Mouse (Mus musculus): ENCODE measurements at regions not wholly inside any gene's neighbourhood (a gene's known extent, or its start where the extent isn't known, plus 50 kb on each side); places are given as distances from the start of the nearest gene placed in this dataset.

- no peak for DNase-seq (ENCODE audit: low read depth, low spot score)
Measured at GRCm38 (mm10) chr14:46082646-46083045, 296.6 kb upstream of the Gm15217 start.

- no peak for DNase-seq (ENCODE audit: low read depth, low spot score)
Measured at GRCm38 (mm10) chr14:46088968-46089691, 290.1 kb upstream of the Gm15217 start.

- no peak for DNase-seq (ENCODE audit: low read depth, low spot score)
Measured at GRCm38 (mm10) chr14:46115950-46116349, 263.3 kb upstream of the Gm15217 start.

DNA sequence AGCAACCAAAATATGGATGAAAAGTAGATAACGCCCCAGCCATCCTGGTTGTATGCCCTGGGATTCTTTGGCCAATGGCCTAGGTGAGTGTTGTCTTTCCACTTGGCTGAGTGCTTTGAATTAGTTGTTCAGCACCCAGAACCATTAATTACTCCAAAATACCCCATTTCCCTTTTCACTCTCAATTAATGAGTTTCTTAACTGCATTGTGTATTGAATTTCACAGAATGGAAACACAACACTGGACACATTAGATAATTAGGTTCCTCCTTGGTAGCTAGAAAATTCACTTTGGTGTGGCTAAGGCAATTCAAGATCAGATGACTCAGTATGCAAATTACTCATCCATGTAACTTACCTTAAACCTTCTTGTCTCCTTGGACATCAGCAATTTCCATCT, 252.7 kb upstream of the Gm15217 start:
- DNase-seq (ENCODE audit: low read depth, low spot score), result no peak

DNA sequence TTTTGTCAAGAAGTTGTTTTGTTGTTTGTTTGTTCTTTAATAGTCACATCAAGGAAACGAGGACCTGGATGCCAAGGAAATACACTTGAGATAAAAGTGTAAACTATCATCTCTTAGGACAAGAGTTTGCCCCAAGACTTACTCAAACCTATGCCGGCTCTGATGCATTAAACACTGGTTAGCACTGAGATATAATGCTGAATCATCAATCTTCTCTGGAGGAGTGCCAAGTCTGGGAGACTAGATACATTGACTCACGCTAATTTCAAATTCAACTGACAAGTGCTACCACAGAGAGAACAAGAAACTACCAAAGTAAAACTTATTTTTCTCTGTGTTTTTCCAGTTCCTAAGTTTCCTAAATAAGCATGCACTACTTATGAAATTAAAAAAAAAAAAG, 249.5 kb upstream of the Gm15217 start:
- DNase-seq (ENCODE audit: low read depth, low spot score), result no peak

DNA sequence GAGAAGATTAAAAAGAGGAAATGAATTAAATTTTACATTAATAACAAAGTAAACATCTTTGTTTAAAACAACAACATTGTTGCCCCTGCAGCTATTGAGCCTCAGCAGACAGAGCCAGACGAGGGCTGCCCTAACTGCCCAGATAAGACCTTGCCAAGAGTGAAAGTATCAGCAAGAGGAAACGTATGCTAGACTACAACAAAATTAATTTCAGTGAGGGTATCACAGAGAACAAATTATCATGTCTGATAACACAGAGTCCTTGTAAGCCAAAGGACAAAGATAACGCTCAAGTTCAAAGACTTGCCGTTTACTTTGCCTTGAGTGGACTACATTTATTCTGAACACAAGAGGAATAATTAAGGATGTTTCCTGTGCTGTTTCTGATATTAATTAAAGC, 235.0 kb upstream of the Gm15217 start:
- DNase-seq (ENCODE audit: low read depth, low spot score), result no peak

DNA sequence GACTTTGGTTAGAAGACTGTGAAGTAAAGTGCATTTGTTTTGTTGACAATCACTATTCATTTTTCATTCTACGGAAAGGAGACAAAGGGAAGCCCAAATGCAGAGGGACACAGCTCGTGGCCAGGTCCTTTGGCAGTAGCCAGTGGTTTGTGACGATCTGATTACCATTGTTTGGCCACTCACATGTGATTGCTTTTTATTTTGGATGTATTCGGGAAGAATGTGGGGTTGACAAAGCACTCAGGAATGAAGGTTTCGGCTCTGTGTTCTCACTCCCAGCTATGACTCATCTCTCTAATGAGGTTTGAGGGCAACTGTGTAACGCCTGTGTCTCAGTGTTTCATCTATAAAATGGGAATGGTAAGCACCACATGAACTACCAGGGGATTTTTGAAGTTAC, 234.5 kb upstream of the Gm15217 start:
- no peak for DNase-seq (ENCODE audit: low read depth, low spot score)

DNA sequence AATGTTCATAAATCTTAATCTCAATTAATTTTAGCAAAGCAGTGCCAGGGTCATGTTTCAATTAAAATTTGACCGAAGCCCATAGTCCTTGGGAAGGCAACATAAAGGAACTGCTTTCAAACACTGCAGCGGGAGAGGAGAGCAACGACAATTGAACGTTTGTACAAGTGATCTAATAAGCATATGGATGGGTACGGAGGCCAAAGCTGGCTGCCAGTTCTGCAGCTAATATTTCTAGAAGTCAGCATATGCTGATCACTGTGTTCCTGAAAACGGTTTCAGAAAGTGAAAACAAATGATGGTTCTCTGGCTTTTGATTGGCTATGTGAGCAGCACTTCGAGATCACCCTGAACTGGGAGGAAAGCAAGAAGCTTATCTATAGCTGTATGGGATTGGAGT, 233.6 kb upstream of the Gm15217 start:
- DNase-seq (ENCODE audit: low read depth, low spot score), result no peak

- DNase-seq (ENCODE audit: low read depth, low spot score), result no peak
Measured at GRCm38 (mm10) chr14:46149073-46149661, 230.0 kb upstream of the Gm15217 start.

- no peak for DNase-seq (ENCODE audit: low read depth, low spot score)
Measured at GRCm38 (mm10) chr14:46158741-46159140, 220.5 kb upstream of the Gm15217 start.

DNA sequence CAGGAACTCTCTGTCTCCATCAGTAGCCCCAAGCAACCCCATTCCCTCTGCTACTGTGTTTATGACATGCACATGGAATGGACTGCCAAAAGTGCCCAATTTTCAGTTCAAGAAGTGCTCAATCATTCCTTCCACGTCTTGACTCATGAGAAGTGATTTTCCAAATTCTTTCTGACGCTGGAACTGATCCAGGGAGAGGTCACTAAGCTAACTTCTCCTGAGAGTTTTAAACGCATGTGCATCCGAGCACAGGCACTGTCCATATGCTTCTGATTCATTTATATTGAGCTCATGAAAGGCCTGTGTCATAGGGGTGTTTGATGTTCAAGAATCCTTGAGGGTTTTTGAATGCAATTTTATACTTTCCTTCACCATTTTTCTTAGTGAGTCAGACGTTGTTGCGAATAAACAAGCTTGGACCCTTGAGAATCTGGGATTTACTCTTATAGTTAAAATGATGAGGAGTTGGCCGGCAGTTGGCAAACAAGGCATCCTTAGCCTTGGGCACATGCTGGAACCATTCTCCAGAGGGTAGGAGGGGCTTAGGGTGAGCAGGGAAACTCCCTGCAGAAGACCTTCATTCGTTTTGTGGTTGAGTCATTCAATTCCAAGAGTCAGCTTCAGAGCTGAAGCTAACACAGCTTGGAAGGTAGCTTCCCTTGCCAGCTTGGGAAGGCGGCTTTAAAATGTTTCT, 206.9 kb upstream of the Gm15217 start:
- no peak for DNase-seq (ENCODE audit: low read depth, low spot score)

GRCm38 (mm10) chr14:46172875-46173324, 206.3 kb upstream of the Gm15217 start:
- no peak for DNase-seq (ENCODE audit: low read depth, low spot score)

GRCm38 (mm10) chr14:46174386-46174785, 204.8 kb upstream of the Gm15217 start:
- no peak for DNase-seq (ENCODE audit: low read depth, low spot score)

GRCm38 (mm10) chr14:46175291-46176216, 203.7 kb upstream of the Gm15217 start:
- no peak for DNase-seq (ENCODE audit: low read depth, low spot score)

GRCm38 (mm10) chr14:46179024-46179423, 200.2 kb upstream of the Gm15217 start:
- DNase-seq (ENCODE audit: low read depth, low spot score), result no peak

DNA sequence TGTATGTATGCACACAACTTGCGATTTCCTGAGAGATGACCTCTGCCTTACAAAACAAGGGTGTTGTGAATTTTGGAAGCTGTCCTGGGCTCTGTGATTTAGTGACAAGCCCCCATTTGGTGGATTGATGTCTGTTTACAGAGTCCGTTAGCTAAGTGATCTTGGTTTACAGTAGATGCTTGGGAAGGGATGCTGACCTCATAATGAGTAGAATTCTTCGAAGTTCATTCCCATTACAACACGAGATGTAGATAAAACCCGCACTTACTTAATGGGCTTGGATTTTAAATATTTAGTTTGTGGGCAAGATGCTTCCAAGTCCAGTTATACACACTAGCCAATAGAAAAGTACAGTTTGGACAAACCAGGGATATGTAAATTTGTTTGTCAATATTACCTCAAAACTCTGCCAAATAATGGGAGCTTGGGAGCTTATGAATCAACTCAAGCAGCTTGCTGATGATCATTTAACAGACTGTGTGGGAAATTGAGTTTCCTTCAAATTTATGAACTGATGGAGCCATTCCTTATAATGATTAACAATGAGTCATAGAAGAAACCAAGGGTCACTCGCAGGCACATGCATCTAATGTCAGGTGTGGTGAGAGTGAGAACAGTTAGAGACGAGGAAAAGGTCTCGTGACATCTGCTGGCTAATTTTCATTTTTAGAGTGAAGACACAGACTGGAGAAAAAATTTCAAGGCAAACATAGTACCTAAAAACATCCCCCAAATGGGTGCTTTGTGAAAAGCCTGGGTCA, 187.4 kb upstream of the Gm15217 start:
- no peak for DNase-seq (ENCODE audit: low read depth, low spot score)

DNA sequence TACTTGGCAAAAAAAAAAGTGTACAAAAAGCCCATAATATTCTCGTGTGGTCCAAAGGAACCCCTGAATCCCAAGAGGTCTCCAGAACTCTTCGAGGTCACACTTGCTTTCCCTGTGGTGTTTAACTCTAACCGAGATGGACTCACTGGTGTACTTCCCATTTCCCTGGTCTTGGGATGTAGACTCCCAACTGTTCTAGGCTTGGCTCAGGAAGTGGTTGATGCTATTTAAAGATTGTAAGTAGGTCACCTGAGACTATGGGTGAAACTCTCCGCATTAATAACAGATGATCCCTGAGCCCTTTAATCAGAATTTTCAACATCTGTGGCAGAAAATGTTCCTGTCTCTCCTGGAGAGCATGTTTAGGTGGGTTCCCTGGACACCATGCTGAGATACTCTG, 185.6 kb upstream of the Gm15217 start:
- no peak for DNase-seq (ENCODE audit: low read depth, low spot score)

GRCm38 (mm10) chr14:46195939-46196338, 183.3 kb upstream of the Gm15217 start:
- no peak for DNase-seq (ENCODE audit: low read depth, low spot score)

GRCm38 (mm10) chr14:46202818-46203217, 176.4 kb upstream of the Gm15217 start:
- DNase-seq (ENCODE audit: low read depth, low spot score), result no peak

- no peak for DNase-seq (ENCODE audit: low read depth, low spot score)
Measured at GRCm38 (mm10) chr14:46220483-46220882, 158.7 kb upstream of the Gm15217 start.
